Mouse (Mus musculus) liver, embryonic 12.5 days (tissue): ENCODE data around the gene Sephs1. TPM values are rescaled to one million over a fixed set of nuclear protein-coding genes. Genes with fewer than 3 reads are reported as not detected.

Experiments used
- ATAC-seq: fragments of 200-750 bp; cut with Nextera tagmentation; 2 replicates; pipeline ENCODE4 v1.8.0; 2017; ENCODE audit warnings: moderate number of reproducible peaks, mild to moderate bottlenecking, moderate library complexity
- H3K27ac ChIP-seq: fragments of 300-500 bp; sonication (generic); 2 replicates; pipeline ENCODE4 v1.5.1; 2016; ENCODE audit warnings: mild to moderate bottlenecking
- H3K27me3 ChIP-seq: fragments of 300-500 bp; sonication (generic); replicated peaks from 2 replicates; pipeline ENCODE4 v1.6.1; 2016; ENCODE audit warnings: mild to moderate bottlenecking, moderate library complexity
- H3K36me3 ChIP-seq: fragments of 300-500 bp; sonication (generic); 2 replicates; pipeline ENCODE4 v1.6.1; 2016; ENCODE audit warnings: mild to moderate bottlenecking, moderate library complexity
- H3K4me1 ChIP-seq: fragments of 300-500 bp; sonication (generic); 2 replicates; pipeline ENCODE4 v1.6.1; 2016
- H3K4me2 ChIP-seq: fragments of 300-500 bp; sonication (generic); 2 replicates; pipeline ENCODE4 v1.6.1; 2016; ENCODE audit warnings: mild to moderate bottlenecking, moderate library complexity
- H3K4me3 ChIP-seq: fragments of 300-500 bp; sonication (generic); 2 replicates; pipeline ENCODE4 v1.5.1; 2016; ENCODE audit warnings: mild to moderate bottlenecking, moderate library complexity
- H3K9ac ChIP-seq: fragments of 300-500 bp; sonication (generic); 2 replicates; pipeline ENCODE4 v1.6.1; 2016; ENCODE audit warnings: mild to moderate bottlenecking, moderate library complexity
- H3K9me3 ChIP-seq: fragments of 300-500 bp; sonication (generic); replicated peaks from 2 replicates; pipeline ENCODE4 v1.6.1; 2016; ENCODE audit warnings: mild to moderate bottlenecking, moderate library complexity
- WGBS: fragments of 180-500 bp; shearing (Covaris S2); methylation state at CpG from one replicate; pipeline ENCODE4 v1.1.7; 2016; ENCODE audit not compliant: insufficient replicate concordance; 5-methylcytosine and 5-hydroxymethylcytosine counted together
- polyA plus RNA-seq: library from polyadenylated mRNA; unstranded; fragments of >200 nt; fragmentation: Nextera tagmentation; extraction: Ambion mirVana; gene quantifications from 2 replicates; pipeline ENCODE4 v1.2.1, GENCODE M21; 2016

Gene Sephs1
- polyA plus RNA-seq, 1 experiment from 2014 or later = 49.2 TPM

DNA sequence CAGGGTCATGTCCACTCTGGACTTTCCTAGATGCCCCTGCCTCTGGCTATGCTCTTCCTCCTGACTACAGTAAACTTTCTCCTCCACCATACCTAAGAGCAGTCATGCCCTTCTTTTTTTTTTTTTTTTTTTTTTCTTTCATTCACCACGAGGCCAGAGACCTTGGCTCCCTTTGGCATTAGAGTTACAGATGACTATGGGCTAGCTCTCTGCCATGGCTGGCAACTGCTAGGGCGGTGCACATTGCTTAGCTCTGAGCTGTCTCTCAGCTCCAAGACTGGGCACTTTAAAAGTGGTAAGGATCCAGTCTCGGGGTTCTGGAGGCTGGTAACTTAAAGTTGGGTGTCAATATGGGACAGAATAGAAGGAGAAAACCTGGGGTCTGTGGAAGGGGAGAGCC, 5.2 kb upstream of the Sephs1 start:
- Histone ChIP-seq H3K4me3 (no peak overlapping the region), H3K27me3 (peaks cover 38% of the 10 kb centered on the region), H3K4me1 (peaks cover 8% of the 10 kb centered on the region), H3K27ac (no peak overlapping the region), H3K36me3 (no peaks in the 10 kb centered on the region), H3K9me3 (no peaks in the 10 kb centered on the region), H3K4me2 (no peak overlapping the region), H3K9ac (no peak overlapping the region)
- WGBS = 44% methylated on average over 3 of the region's 3 CpGs
- no peak for ATAC-seq

DNA sequence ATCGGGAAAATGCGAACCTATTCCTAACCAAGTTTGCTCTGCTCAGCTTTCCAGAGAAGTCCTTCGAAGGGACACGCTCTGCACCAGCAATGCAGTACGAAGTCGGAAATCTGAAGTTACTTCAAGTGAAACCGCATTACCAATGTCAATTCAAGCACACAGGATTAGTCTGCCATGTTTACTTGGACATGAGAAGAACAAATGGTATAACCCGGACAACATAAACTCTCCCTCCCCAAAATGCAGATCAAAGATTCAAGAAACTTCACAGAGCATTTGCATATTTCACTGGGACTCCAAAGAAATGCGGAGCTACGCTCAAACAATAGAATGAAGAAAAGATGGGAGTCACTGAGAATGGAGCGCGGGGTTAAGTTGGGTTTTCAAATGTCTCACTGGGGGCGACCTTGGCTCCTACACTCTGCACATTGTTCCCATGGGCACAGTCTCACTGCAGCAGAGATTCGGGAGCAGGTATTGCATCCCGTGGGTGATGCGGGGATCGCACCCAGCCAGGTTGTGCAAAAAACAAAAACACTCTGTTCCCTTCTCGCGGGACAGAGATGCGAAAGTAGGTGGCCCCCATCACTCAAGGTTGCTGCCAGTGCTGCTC, 521 bp upstream of the Sephs1 start:
- Histone ChIP-seq H3K9ac (peak overlapping the region; percentile 97), H3K4me3 (peak overlapping the region; percentile 98), H3K36me3 (peaks cover 18% of the 10 kb centered on the region), H3K27ac (peak overlapping the region; percentile 32; the same call in 1 of the 2 replicates), H3K4me1 (peaks cover 25% of the 10 kb centered on the region), H3K9me3 (no peaks in the 10 kb centered on the region), H3K4me2 (peak overlapping the region; percentile 91), H3K27me3 (peaks cover 33% of the 10 kb centered on the region)
- WGBS = 8% methylated on average over 20 of the region's 20 CpGs
- ATAC-seq = 0 out of 2 replicates have a peak, but pooled peaks have one; percentile 8

GRCm38 (mm10) chr2:4882249-4882791, 956 bp downstream of the Sephs1 start:
- H3K4me3 ChIP-seq = peak overlapping the region; percentile 98
- ATAC-seq = peak; percentile 62
- H3K4me1 ChIP-seq = peaks cover 25% of the 10 kb centered on the region
- WGBS = 1% methylated on average over 56 of the region's 63 CpGs
- H3K27me3 ChIP-seq = peaks cover 30% of the 10 kb centered on the region
- peak overlapping the region; percentile 94 for H3K27ac ChIP-seq
- no peaks in the 10 kb centered on the region for H3K9me3 ChIP-seq
- H3K36me3 ChIP-seq = peaks cover 33% of the 10 kb centered on the region
- peak overlapping the region; percentile 97 for H3K9ac ChIP-seq
- peak overlapping the region; percentile 91 for H3K4me2 ChIP-seq

GRCm38 (mm10) chr2:4883009-4883704, 1.8 kb downstream of the Sephs1 start:
- Histone ChIP-seq H3K4me1 (peaks cover 25% of the 10 kb centered on the region), H3K4me2 (peak overlapping the region; percentile 91), H3K4me3 (peak overlapping the region; percentile 98), H3K36me3 (peaks cover 42% of the 10 kb centered on the region), H3K27me3 (peaks cover 22% of the 10 kb centered on the region), H3K9ac (peak overlapping the region; percentile 97), H3K9me3 (no peaks in the 10 kb centered on the region), H3K27ac (peak overlapping the region; percentile 94)
- 4% methylated on average over 18 of the region's 18 CpGs for WGBS
- ATAC-seq = no peak

DNA sequence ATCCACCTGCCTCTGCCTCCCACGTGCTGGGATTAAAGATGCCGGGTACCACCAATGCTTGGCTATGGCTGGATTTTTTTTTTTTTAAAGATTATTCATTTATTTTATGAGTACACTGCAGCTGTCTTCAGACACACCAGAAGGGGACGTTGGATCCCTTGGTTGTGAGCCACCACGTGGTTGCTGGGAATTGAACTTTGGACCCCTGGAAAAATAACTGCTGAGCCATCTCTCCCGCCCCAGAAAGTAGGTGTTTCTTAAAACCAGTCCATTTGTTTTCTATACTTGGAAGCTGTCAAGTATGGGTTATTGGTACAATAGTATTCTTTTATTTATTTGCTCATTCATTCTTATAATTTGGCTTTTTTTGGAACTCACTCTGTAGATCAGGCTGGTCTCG, 5.5 kb downstream of the Sephs1 start:
- H3K9ac ChIP-seq = no peak overlapping the region
- no peak overlapping the region for H3K27ac ChIP-seq
- peaks cover 17% of the 10 kb centered on the region for H3K4me1 ChIP-seq
- no peak overlapping the region for H3K4me2 ChIP-seq
- 85% methylated on average over 6 of the region's 6 CpGs for WGBS
- H3K27me3 ChIP-seq = no peaks in the 10 kb centered on the region
- no peak for ATAC-seq
- H3K9me3 ChIP-seq = no peaks in the 10 kb centered on the region
- peaks cover 79% of the 10 kb centered on the region for H3K36me3 ChIP-seq
- no peak overlapping the region for H3K4me3 ChIP-seq

DNA sequence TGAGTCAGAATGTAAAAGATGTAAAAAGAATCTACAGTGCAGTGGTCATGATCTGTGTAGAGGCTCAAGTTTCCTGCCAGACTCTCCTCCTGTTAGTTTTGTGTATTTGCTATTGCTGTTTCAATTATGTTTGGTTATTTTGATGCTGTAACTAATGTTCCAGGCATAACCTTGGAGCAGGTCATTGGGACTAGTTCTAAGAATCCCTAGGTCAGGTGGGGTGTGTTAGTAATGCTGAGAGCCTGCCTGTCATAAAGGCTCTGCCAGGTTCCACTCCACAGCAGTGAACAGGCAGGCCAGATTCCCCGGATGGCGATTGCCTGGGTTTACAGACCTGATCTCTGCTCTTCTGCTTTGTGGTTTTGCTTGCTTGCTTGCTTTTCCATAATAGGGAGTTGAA, 14.2 kb downstream of the Sephs1 start:
- H3K27me3 ChIP-seq = no peaks in the 10 kb centered on the region
- H3K4me2 ChIP-seq = no peak overlapping the region
- H3K9ac ChIP-seq = no peak overlapping the region
- no peak overlapping the region for H3K4me3 ChIP-seq
- no peak for ATAC-seq
- H3K27ac ChIP-seq = no peak overlapping the region
- no peaks in the 10 kb centered on the region for H3K9me3 ChIP-seq
- H3K36me3 ChIP-seq = peaks cover 96% of the 10 kb centered on the region
- H3K4me1 ChIP-seq = no peaks in the 10 kb centered on the region
- WGBS = 78% methylated on average over 2 of the region's 2 CpGs

- ATAC-seq = no peak
- peaks cover 96% of the 10 kb centered on the region for H3K36me3 ChIP-seq
These were observed 15.6 kb downstream of the Sephs1 start for GRCm38 (mm10) chr2:4896970-4897369.

DNA sequence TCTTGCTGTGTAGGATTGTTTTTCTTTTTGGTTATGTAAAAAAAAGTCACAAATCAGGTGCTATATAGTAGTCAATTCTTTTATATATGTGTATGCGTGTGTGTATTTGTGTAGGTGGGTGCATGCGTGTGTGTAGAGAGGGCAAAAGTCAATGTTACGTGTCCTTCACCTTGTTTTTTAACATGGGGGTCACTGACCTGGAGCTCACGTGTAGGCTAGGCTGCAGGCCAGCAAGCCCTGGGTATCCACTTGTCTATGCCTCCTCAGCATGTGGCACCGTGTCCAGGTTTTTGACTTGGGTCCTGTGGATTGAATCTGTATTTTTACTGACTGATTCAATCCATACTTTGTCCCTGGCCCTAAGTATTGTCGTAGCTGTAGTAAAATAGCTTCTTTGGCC, 19.3 kb downstream of the Sephs1 start:
- Histone ChIP-seq H3K4me3 (no peak overlapping the region), H3K4me2 (no peak overlapping the region), H3K4me1 (no peaks in the 10 kb centered on the region), H3K9ac (no peak overlapping the region), H3K9me3 (no peaks in the 10 kb centered on the region), H3K27ac (no peak overlapping the region), H3K27me3 (no peaks in the 10 kb centered on the region), H3K36me3 (peaks cover 89% of the 10 kb centered on the region)
- ATAC-seq = no peak
- 91% methylated on average over 6 of the region's 6 CpGs for WGBS

More at GRCm38 (mm10) chr2:4896970-4897369, 15.6 kb downstream of the Sephs1 start:
- H3K4me2 ChIP-seq = no peak overlapping the region
- H3K27ac ChIP-seq = no peak overlapping the region
- H3K4me3 ChIP-seq = no peak overlapping the region
- H3K9ac ChIP-seq = no peak overlapping the region
- no peaks in the 10 kb centered on the region for H3K9me3 ChIP-seq
- WGBS = 85% methylated on average over 4 of the region's 4 CpGs
- no peaks in the 10 kb centered on the region for H3K27me3 ChIP-seq
- no peaks in the 10 kb centered on the region for H3K4me1 ChIP-seq

- peaks cover 89% of the 10 kb centered on the region for H3K36me3 ChIP-seq
- no peak overlapping the region for H3K9ac ChIP-seq
- peaks cover under 1% of the 10 kb centered on the region; the same call in 1 of the 2 replicates for H3K4me1 ChIP-seq
- no peak overlapping the region for H3K27ac ChIP-seq
- 87% methylated on average over 5 of the region's 5 CpGs for WGBS
- no peaks in the 10 kb centered on the region for H3K27me3 ChIP-seq
- H3K4me2 ChIP-seq = no peak overlapping the region
- no peak overlapping the region for H3K4me3 ChIP-seq
- no peaks in the 10 kb centered on the region for H3K9me3 ChIP-seq
- no peak for ATAC-seq
These were observed 21.0 kb downstream of the Sephs1 start for GRCm38 (mm10) chr2:4902346-4902745.

- ATAC-seq = no peak
These were observed 25.8 kb downstream of the Sephs1 start for GRCm38 (mm10) chr2:4907120-4907519.

GRCm38 (mm10) chr2:4907916-4908315, 26.6 kb downstream of the Sephs1 start:
- peak overlapping the region; percentile 24 for H3K4me2 ChIP-seq
- no peak overlapping the region for H3K4me3 ChIP-seq
- peaks cover 13% of the 10 kb centered on the region for H3K4me1 ChIP-seq
- no peak overlapping the region; the same call in 1 of the 2 replicates for H3K9ac ChIP-seq
- H3K27me3 ChIP-seq = no peaks in the 10 kb centered on the region
- H3K9me3 ChIP-seq = peaks cover 6% of the 10 kb centered on the region; the same call in 1 of the 2 replicates
- 0 out of 2 replicates have a peak overlapping the region, but pooled peaks have one; percentile 10 for H3K27ac ChIP-seq
- ATAC-seq = peak; percentile 62
- WGBS = 42% methylated on average over 7 of the region's 7 CpGs
- peaks cover 54% of the 10 kb centered on the region for H3K36me3 ChIP-seq

More at GRCm38 (mm10) chr2:4907120-4907519, 25.8 kb downstream of the Sephs1 start:
- Histone ChIP-seq H3K9me3 (no peaks in the 10 kb centered on the region), H3K4me1 (peaks cover 13% of the 10 kb centered on the region), H3K4me2 (no peak overlapping the region), H3K27ac (no peak overlapping the region), H3K36me3 (peaks cover 61% of the 10 kb centered on the region), H3K4me3 (no peak overlapping the region), H3K27me3 (no peaks in the 10 kb centered on the region), H3K9ac (no peak overlapping the region)
- WGBS = 89% methylated on average over 6 of the region's 6 CpGs

- Histone ChIP-seq H3K27me3 (no peaks in the 10 kb centered on the region), H3K27ac (no peak overlapping the region), H3K36me3 (peaks cover 52% of the 10 kb centered on the region), H3K4me2 (no peak overlapping the region), H3K4me1 (peaks cover 14% of the 10 kb centered on the region), H3K4me3 (no peak overlapping the region), H3K9ac (no peak overlapping the region), H3K9me3 (peaks cover 6% of the 10 kb centered on the region; the same call in 1 of the 2 replicates)
- ATAC-seq = no peak
- 86% methylated on average over 3 of the region's 3 CpGs for WGBS
These were observed 27.5 kb downstream of the Sephs1 start for GRCm38 (mm10) chr2:4908771-4909315.
